Mouse (Mus musculus): ENCODE results near the gene Eif4h.

Eif4h gene

DNA sequence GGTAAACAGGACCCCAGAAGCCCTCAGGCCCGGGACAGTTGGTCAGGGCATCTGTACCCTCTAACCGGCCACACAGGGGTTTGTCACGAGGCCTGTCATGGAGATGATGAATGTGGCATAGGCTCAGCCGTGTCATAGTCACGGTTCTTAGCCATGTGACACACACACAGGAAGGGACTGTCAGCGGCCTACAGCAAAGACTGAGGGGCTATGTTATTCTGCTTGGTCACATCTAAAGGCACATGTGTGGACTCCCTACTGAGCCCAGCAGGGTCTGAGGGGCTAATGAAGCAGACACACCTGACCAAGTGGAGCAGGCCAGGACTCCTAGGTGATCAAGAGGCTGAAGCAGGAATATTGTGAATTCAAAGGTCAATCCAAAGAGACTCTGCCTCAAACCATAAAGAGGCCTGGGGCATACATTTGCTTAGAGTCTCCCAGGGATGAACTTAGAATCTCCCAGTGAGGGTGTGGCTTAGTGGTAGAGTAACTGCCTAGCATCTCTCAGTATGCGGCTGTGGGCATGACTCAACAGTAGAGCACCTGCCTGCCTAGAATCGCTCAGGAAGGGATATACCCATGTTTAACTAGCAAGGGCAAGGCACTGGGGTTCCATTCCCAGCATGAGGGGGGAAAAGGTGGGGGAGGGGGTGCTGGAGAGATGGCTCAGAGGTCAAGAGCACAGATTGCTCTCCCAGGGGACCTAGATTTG lies 27.3 kb downstream of the Eif4h start:
- in situ Hi-C loops (cut with MboI; ENCODE audit: low sequenced_read_pairs), result loop anchor here (10.0 kb wide), 1 partner anchor 107 kb away; no protein-coding TSS in a partner anchor

DNA sequence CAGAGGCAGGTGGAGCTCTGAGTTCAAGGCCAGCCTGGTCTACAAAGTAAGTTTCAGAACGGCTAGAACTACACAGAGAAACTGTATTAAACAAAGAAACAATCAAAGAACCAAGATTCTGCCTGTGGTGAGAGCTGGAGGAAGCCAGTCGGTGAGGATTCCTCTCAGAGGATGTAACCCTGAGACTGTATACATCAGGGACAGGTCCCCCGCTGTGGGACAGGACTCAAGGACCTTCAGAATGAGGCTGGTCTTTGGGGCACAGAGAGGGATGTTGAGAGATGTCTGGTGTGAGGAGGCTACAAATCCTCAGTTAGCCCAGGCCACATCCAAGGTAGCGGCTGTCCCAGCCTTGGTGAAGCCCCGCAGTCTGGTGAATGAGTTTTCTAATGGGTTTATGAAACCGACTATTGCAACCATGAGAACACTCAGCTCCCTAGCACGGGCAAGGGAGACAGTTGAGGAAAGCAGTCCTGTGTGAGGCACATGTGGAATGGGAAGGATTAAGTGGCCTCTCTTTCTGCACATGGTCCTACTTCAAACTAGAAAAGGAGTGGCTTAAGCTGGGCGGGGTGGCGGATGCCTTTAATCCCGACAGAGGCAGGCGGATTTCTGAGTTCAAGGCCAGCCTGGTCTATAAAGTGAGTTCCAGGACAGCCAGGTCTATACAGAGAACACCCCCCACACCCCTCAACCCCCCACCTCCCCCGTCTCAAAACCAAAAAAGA lies 29.2 kb downstream of the Eif4h start:
- in situ Hi-C loops (cut with MboI; ENCODE audit: low sequenced_read_pairs), result loop anchor here (10.0 kb wide), 1 partner anchor 105 kb away; no protein-coding TSS in a partner anchor

DNA sequence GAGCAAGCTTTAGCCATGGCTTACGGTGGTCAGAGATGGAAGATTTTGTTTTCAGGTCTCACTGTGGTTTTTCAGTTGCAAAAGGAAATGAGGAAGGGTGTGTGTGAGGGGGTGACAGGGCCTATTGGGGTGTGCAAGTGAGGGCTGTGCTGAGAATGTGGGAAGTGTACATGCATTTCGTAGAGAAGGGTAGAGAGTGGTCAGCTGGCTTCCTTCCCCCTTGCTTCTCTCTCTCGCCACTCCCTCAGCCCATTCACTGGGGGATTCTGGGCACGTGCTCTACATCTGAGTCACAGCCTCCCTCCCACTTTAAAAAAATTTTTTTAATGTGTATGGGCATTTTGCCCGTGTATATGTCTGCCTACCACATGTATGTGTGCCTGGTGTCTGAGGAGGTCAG lies 32.2 kb downstream of the Eif4h start:
- in situ Hi-C loops (cut with MboI; ENCODE audit: low sequenced_read_pairs), result no loop called here

GRCm38 (mm10) chr5:134606314-134606713 lies 33.0 kb downstream of the Eif4h start:
- in situ Hi-C loops (cut with MboI; ENCODE audit: low sequenced_read_pairs), result no loop called here

DNA sequence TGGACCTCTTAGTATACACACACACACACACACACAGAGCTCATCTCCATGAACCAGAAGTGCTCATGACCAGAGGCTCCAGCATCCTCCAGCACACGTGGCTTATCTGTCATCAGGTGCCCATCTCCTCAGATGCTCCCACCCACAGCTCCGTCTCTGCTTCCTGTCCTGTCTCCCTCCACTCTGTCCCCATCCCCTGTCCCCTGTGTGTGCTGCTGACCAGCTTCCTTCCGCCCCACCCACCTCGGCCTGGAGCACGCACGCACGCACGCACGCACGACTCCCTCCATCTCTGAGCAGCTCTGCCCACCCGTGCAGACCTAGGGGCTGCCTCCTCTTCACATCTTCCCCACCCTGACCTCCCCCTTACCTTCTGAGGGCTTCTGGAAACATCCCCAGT lies 34.9 kb downstream of the Eif4h start:
- in situ Hi-C loops (cut with MboI; ENCODE audit: low sequenced_read_pairs), result no loop called here

GRCm38 (mm10) chr5:134597711-134598110 lies 41.6 kb downstream of the Eif4h start:
- in situ Hi-C loops (cut with MboI; ENCODE audit: low sequenced_read_pairs), result loop anchor here (25.0 kb wide), 1 partner anchor 210 kb away; no protein-coding TSS in a partner anchor

DNA sequence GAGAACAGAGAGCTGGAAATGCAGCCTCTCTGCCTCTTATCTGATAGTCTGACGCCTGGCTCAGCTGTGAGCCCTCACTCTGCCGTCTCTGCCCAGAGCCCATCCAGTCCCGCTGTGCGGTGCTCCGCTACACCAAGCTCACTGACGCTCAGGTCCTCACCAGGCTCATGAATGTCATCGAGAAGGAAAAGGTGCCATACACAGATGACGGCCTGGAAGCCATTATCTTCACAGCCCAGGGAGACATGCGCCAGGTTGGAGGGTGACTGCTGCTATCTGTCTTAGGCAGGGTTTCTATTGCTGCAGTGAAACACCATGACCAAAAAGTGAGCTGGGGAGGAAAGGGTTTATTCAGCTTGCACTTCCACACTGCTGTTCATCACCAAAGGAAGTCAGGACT lies 46.2 kb downstream of the Eif4h start:
- in situ Hi-C loops (cut with MboI; ENCODE audit: low sequenced_read_pairs), result loop anchor here (25.0 kb wide), 1 partner anchor 206 kb away; no protein-coding TSS in a partner anchor

GRCm38 (mm10) chr5:134592026-134592581 lies 47.2 kb downstream of the Eif4h start:
- in situ Hi-C loops (cut with MboI; ENCODE audit: low sequenced_read_pairs), result loop anchor here (25.0 kb wide), 1 partner anchor 205 kb away; no protein-coding TSS in a partner anchor

DNA sequence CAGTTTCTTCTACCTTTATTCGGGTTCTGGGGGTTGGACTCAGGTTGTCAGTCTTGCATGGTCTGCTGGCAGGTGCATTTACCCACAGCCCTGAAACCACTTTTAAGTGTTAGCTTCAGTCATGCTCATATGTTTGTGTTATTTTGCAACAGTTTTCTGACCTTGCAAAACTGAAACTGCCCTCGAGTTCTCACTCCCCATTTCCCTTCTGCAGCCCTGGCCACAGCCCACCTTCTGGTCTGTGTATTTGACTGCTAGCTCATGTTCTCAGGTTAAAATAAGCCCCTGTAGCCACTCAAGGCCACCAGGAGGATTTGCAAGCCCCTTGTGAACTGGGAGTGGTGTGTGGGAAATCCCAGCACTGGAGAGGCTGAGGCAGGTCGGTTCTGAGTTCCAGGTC lies 49.4 kb downstream of the Eif4h start:
- in situ Hi-C loops (cut with MboI; ENCODE audit: low sequenced_read_pairs), result loop anchor here (25.0 kb wide), 1 partner anchor 203 kb away; no protein-coding TSS in a partner anchor

DNA sequence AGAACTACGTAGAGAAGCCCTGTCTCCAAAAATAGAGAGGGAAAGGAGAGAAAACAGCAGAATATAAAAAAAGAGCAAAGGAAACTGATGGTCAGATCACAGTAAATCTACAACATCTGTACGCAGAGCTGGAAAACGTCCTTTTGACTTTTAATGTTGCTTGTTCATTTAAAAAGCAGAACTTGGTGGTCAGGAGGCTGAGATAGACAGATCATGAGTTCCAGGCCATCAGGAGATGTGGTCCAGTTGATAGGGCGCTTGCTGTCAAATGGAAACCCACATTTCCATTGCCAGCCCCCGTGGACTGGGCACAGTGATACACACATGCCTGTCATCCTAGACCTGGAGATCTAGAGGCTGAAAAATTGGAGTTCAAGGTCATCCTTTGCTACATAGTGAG lies 54.5 kb downstream of the Eif4h start:
- in situ Hi-C loops (cut with MboI; ENCODE audit: low sequenced_read_pairs), result loop anchor here (5.0 to 25.0 kb wide), 2 partner anchors 33 to 197 kb away; partner anchors contain the start of gene Lat2

GRCm38 (mm10) chr5:134583884-134584213 lies 55.4 kb downstream of the Eif4h start:
- in situ Hi-C loops (cut with MboI; ENCODE audit: low sequenced_read_pairs), result loop anchor here (5.0 to 25.0 kb wide), 2 partner anchors 33 to 197 kb away; partner anchors contain the start of gene Lat2

DNA sequence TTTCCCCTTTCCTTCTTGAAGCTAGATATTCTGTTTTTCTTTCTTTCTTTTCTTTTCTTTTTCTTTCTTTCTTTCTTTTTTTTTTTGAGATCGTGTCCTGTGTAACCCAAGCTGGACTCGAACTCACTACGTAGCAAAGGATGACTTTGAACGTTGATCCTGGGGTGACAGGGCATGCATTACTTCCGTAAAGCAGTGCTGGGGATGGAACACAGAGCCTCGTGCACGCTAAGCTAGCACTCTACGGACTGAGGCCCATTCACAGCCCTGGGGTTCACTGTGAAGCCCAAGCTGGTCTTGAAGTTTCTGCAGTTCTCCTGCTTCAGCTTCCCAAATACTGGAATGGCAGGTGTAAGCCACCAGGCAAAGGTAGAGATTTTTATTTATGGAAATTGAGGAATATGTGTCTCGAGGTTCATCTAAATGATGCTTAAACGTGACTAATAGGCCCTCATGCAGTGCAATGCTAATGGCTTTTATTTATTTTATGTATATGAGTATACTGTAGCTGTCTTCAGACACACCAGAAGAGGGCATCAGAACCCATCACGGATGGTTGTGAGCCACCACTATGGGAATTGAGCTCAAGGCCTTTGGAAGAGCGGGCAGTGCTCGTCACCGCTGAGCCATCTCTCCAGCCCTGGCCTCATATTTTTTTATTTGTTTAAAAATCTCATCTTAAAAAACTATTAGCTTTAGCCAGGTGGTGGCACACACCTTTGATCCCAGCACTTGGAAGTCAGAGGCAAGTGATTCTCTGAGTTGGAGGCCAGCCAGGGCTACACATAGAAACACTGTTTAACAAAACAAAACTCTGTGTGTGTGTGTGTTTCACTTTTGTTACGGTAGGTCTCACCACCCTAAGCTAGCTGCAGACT lies 56.0 kb downstream of the Eif4h start:
- in situ Hi-C loops (cut with MboI; ENCODE audit: low sequenced_read_pairs), result loop anchor here (5.0 to 25.0 kb wide), 2 partner anchors 34 to 196 kb away; partner anchors contain the start of gene Lat2

DNA sequence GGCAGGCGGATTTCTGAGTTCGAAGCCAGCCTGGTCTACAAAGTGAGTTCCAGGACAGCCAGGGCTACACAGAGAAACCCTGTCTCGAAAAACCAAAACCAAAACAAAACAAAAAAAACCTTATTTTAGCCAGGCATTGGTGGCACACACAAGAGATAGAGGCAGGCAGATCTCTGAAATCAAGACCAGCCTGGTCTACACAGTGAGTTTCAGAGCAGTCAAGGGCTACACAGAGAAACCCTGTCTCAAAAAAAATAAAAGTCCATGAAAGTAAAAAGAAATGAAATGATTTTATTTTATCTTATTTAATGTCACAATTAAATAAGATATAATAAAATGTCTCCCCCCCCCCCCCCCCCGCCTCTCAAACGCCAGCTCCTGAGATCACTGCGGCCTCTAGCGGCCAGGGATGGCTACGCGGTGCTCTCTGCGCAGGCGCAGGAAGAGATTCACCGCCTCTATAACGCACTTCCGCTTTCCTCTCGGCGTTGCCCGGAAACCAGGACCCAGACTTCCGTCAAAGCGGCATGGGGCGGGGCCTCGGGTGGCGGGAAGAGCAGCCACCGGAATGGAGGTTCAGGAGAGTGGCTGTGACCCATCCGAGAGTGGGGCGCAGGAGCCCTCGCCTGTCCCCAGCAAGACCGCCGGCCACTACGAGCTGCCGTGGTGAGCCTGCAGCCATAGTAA lies 56.9 kb downstream of the Eif4h start:
- in situ Hi-C loops (cut with MboI; ENCODE audit: low sequenced_read_pairs), result loop anchor here (5.0 to 25.0 kb wide), 2 partner anchors 35 to 195 kb away; partner anchors contain the start of gene Lat2

DNA sequence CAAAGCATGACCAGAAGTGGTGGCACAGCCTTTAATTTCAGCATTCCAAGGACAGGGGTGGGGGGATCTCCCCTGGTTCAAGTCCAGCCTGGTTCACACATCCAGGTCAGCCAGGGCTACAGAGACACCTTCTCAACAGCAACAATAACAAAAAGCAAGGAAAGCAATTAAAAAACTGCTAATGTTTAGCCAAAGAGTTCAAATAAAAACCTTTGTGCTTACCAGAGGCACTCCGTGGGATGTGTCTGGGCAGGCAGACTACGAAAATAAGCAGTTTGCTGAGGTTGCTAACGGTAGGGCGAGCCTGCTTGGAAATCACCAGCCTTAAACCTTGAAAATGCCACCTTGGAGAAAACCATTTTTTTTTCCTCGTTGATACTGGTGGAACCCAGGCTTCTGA lies 58.1 kb downstream of the Eif4h start, which contains the start of gene Rfc2:
Rfc2 (plus strand) TSS at position 221 of the 400 bp plus-strand sequence.
- in situ Hi-C loops (cut with MboI; ENCODE audit: low sequenced_read_pairs), result loop anchor here (5.0 to 25.0 kb wide), 2 partner anchors 36 to 194 kb away; partner anchors contain the start of gene Lat2

DNA sequence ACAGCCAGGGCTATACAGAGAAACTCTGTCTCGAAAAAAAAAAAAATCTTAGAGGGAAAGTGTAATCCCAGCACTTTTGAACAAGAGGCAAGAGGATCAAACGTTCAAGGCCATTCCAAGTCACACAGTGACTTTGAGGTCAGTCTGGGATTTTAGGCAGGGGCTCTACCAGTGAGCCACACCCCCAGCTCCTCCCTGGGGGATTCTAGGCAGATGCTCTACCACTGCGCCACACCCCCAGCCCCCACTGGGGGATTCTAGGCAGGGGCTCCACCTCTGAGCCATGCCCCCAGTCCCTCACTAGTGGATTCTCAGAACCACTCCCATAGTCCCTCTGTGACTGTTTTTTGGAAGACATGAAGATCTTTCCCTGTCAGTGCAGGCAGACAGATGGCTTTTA lies 60.2 kb downstream of the Eif4h start:
- in situ Hi-C loops (cut with MboI; ENCODE audit: low sequenced_read_pairs), result loop anchor here (10.0 to 25.0 kb wide), 2 partner anchors 64 to 192 kb away; no protein-coding TSS in a partner anchor

GRCm38 (mm10) chr5:134577534-134577933 lies 61.8 kb downstream of the Eif4h start:
- in situ Hi-C loops (cut with MboI; ENCODE audit: low sequenced_read_pairs), result loop anchor here (10.0 to 25.0 kb wide), 2 partner anchors 63 to 190 kb away; no protein-coding TSS in a partner anchor

DNA sequence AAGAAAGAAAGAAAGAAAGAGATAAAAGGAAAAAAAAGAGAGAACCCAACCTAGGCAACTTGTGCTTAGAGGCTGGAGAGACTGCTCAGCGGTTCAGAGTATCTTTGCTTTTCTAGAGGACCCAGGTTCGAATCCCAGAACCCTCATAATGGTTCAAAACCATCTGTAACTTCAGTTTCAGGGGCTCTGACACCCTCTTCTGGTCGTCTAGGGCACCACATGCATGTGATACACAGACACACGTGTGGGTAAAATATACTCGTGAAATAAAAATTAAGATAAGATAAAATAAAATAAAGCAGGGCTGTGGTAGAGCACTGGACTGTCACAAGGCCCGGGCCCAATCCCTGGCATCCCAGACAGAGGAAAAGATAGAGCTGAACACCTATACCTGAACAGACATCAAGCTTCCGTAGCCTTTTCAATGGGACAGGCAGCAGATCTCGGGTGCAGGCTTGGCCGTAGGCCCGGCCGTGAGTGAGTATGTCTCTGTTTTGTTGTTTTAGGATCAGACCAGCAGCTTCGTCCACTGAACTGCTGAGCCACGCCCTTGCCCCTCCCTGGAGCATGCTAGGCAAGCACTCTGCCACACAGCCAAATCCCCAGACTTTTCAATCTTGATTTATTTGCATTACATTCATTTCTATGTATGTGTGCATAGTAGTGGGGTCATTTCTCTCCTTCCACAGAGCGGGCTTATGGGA lies 62.6 kb downstream of the Eif4h start:
- in situ Hi-C loops (cut with MboI; ENCODE audit: low sequenced_read_pairs), result loop anchor here (10.0 to 25.0 kb wide), 2 partner anchors 62 to 189 kb away; no protein-coding TSS in a partner anchor

GRCm38 (mm10) chr5:134575833-134576232 lies 63.5 kb downstream of the Eif4h start:
- in situ Hi-C loops (cut with MboI; ENCODE audit: low sequenced_read_pairs), result loop anchor here (10.0 to 25.0 kb wide), 2 partner anchors 61 to 189 kb away; no protein-coding TSS in a partner anchor

All from CH12F3 (cell line).